Comparison of ENCODE assay signal across 16 mouse cellular contexts in the genomic region with DNA sequence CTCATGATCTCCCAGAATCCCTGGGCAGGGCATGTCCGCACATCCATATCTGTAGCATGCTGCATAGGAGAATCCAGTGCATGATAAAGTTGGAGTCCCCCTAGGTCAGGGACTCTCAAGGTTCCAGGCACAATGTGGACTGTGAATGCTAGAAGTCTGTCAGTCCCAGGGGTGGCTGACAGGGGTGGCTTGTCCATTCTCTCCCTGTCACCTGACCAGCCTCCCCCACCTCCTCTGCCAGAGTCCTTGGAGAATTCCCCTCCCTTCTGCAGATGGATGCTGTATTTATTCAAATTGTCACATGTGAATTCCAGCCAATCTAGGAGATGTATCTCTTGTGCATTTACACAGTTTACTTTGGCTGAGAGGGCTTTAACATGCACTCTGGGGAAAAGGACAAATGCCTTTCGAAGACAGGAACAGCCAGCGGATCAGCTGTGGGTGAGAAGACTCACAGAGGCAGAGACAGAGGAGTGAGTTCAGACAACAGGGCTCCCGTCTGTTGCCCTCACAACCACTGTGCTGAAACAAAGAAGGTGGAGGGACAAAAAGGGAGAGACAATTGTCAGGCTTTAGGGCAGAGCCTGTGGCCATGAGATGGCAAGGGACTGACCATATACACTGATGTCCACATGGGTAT.
DNase-seq lines count a peak whose midpoint lies in the region; ATAC-seq and TF ChIP-seq lines count a peak whose summit lies in the region.
"Had no signal": no experiment of that assay in that cellular context is flagged by ENCODE, and none has a peak within 500 bp of the region (broad histone marks: within the 10 kb centered on the region; RNA-seq: fewer than 3 reads in every experiment).

No protein-coding gene starts in this region.

- no peak for TF ChIP-seq EP300 in heart, adult 2 months (IDR thresholded peaks at IDR 0.05; ENCODE audit: insufficient read depth, low read depth, low read length)

- peak; percentile 22; the same call in 1 of the 2 replicates for ATAC-seq in midbrain, embryonic 11.5 days (ENCODE audit: low FRiP score)
- no peak for ATAC-seq in midbrain, embryonic 14.5 days (ENCODE audit: low FRiP score, low TSS enrichment)
- ATAC-seq in hindbrain, embryonic 14.5 days (ENCODE audit: low FRiP score): peak; percentile 31; the same call in 1 of the 2 replicates
- no peak for ATAC-seq in stomach, embryonic 14.5 days (ENCODE audit: insufficient number of reproducible peaks, insufficient read depth, low FRiP score, low read depth)

- H3K9me3 ChIP-seq in midbrain, embryonic 11.5 days (ENCODE audit: control insufficient read depth, low read length): no peaks in the 10 kb centered on the region
- no peaks in the 10 kb centered on the region for H3K9me3 ChIP-seq in midbrain, embryonic 14.5 days (ENCODE audit: control insufficient read depth, low read length)
- H3K9me3 ChIP-seq in hindbrain, embryonic 14.5 days (ENCODE audit: control insufficient read depth, low read length): no peaks in the 10 kb centered on the region
- no peaks in the 10 kb centered on the region for H3K9me3 ChIP-seq in stomach, embryonic 14.5 days (ENCODE audit: control insufficient read depth, low read depth, low read length)
- H3K9me3 ChIP-seq: embryonic facial prominence, embryonic 12.5 days; limb, embryonic 10.5 days had no signal

- H3K36me3 ChIP-seq in heart, adult 2 months (ENCODE audit: control insufficient read depth, insufficient read depth, low read length): no peaks in the 10 kb centered on the region
- no peaks in the 10 kb centered on the region for H3K36me3 ChIP-seq in midbrain, embryonic 11.5 days (ENCODE audit: control insufficient read depth, insufficient read depth, low read length)
- H3K36me3 ChIP-seq in midbrain, embryonic 14.5 days (ENCODE audit: control insufficient read depth, insufficient read depth, low read length): no peaks in the 10 kb centered on the region
- no peaks in the 10 kb centered on the region for H3K36me3 ChIP-seq in hindbrain, embryonic 14.5 days (replicated peaks; ENCODE audit: control insufficient read depth, insufficient read depth)
- no peaks in the 10 kb centered on the region for H3K36me3 ChIP-seq in stomach, embryonic 14.5 days (ENCODE audit: control insufficient read depth, insufficient read depth, low read length)
- H3K36me3 ChIP-seq: embryonic facial prominence, embryonic 12.5 days; limb, embryonic 10.5 days had no signal

- WGBS in heart, adult 2 months: 59% methylated on average over 4 of the region's 4 CpGs
- WGBS in midbrain, embryonic 11.5 days: 62% methylated on average over 4 of the region's 4 CpGs
- WGBS in midbrain, embryonic 14.5 days: 49% methylated on average over 4 of the region's 4 CpGs
- 45% methylated on average over 4 of the region's 4 CpGs for WGBS in hindbrain, embryonic 14.5 days
- 34% methylated on average over 4 of the region's 4 CpGs for WGBS in stomach, embryonic 14.5 days

- intact Hi-C loops in heart, adult 2 months (cut with DNase I): no loop called here

- no peak overlapping the region for H3K27ac ChIP-seq in heart, adult 2 months
- H3K27ac ChIP-seq in midbrain, embryonic 11.5 days (ENCODE audit: low read depth, low read length): no peak overlapping the region
- no peak overlapping the region for H3K27ac ChIP-seq in midbrain, embryonic 14.5 days (replicated peaks; ENCODE audit: low read depth, low read length)
- no peak overlapping the region for H3K27ac ChIP-seq in hindbrain, embryonic 14.5 days
- peak overlapping the region; percentile 67; the same call in 1 of the 2 replicates for H3K27ac ChIP-seq in stomach, embryonic 14.5 days (ENCODE audit: low read length)
- H3K27ac ChIP-seq: embryonic facial prominence, embryonic 12.5 days; limb, embryonic 10.5 days had no signal

- no peak overlapping the region for H3K9ac ChIP-seq in heart, adult 2 months (ENCODE audit: low read depth, low read length)
- no peak overlapping the region for H3K9ac ChIP-seq in midbrain, embryonic 11.5 days (ENCODE audit: low read length)
- no peak overlapping the region for H3K9ac ChIP-seq in midbrain, embryonic 14.5 days (replicated peaks; ENCODE audit: low read length)
- no peak overlapping the region for H3K9ac ChIP-seq in hindbrain, embryonic 14.5 days
- H3K9ac ChIP-seq in stomach, embryonic 14.5 days (replicated peaks; ENCODE audit: low read depth, low read length): no peak overlapping the region
- H3K9ac ChIP-seq: embryonic facial prominence, embryonic 12.5 days had no signal

- no peaks in the 10 kb centered on the region for H3K4me1 ChIP-seq in heart, adult 2 months (ENCODE audit: control insufficient read depth, insufficient read depth, low read length)
- H3K4me1 ChIP-seq in midbrain, embryonic 11.5 days (ENCODE audit: control insufficient read depth, insufficient read depth, low read length): no peaks in the 10 kb centered on the region
- H3K4me1 ChIP-seq in midbrain, embryonic 14.5 days (ENCODE audit: control insufficient read depth, insufficient read depth, low read length): 0 out of 2 replicates have a peak, but pooled peaks cover 4% of the 10 kb centered on the region
- H3K4me1 ChIP-seq in hindbrain, embryonic 14.5 days (replicated peaks; ENCODE audit: control insufficient read depth, insufficient read depth, low read length): no peaks in the 10 kb centered on the region
- H3K4me1 ChIP-seq in stomach, embryonic 14.5 days (ENCODE audit: control insufficient read depth, insufficient read depth, low read length): peaks cover 9% of the 10 kb centered on the region; the same call in 1 of the 2 replicates
- H3K4me1 ChIP-seq: limb, embryonic 10.5 days had no signal

- TF ChIP-seq POLR2A in heart, adult 2 months (IDR thresholded peaks at IDR 0.05; ENCODE audit: insufficient read depth, low read depth, low read length): no peak

- no peaks in the 10 kb centered on the region for H3K79me2 ChIP-seq in heart, adult 2 months (replicated peaks; ENCODE audit: control insufficient read depth, insufficient read depth, low read length)

- DNase-seq in heart, adult 11 months: peak; percentile 85
- no peak for DNase-seq in heart, adult 2 months
- no peak for DNase-seq in midbrain, embryonic 11.5 days (ENCODE audit: low spot score, missing footprints)
- DNase-seq in midbrain, embryonic 14.5 days: no peak
- DNase-seq in hindbrain, embryonic 14.5 days (ENCODE audit: low spot score): no peak
- DNase-seq in left cerebral cortex, adult 8-10 months (ENCODE audit: low spot score in 2 of 2): no peak
- no peak for DNase-seq in lung, postnatal 4 days
- DNase-seq: adrenal gland, postnatal 10 days; cerebellum, adult 2 months; gastrocnemius, postnatal 14 days; lung, adult 2 months; thymus, postnatal 25 days had no signal

- H3K4me3 ChIP-seq in heart, adult 2 months: no peak overlapping the region
- no peak overlapping the region for H3K4me3 ChIP-seq in midbrain, embryonic 11.5 days (ENCODE audit: low read depth, low read length)
- no peak overlapping the region for H3K4me3 ChIP-seq in midbrain, embryonic 14.5 days (replicated peaks; ENCODE audit: low read depth, low read length)
- H3K4me3 ChIP-seq in hindbrain, embryonic 14.5 days (replicated peaks; ENCODE audit: low read length): no peak overlapping the region
- H3K4me3 ChIP-seq in stomach, embryonic 14.5 days (ENCODE audit: low read depth, low read length): no peak overlapping the region
- H3K4me3 ChIP-seq: embryonic facial prominence, embryonic 12.5 days; limb, embryonic 10.5 days had no signal

- H3K27me3 ChIP-seq in heart, adult 2 months (ENCODE audit: control insufficient read depth, insufficient read depth, low read length): no peaks in the 10 kb centered on the region
- no peaks in the 10 kb centered on the region for H3K27me3 ChIP-seq in midbrain, embryonic 11.5 days (ENCODE audit: control insufficient read depth, insufficient read depth, low read length)
- H3K27me3 ChIP-seq in midbrain, embryonic 14.5 days (ENCODE audit: control insufficient read depth, insufficient read depth, low read length): no peaks in the 10 kb centered on the region
- no peaks in the 10 kb centered on the region for H3K27me3 ChIP-seq in hindbrain, embryonic 14.5 days (ENCODE audit: control insufficient read depth, insufficient read depth, low read length)
- no peaks in the 10 kb centered on the region for H3K27me3 ChIP-seq in stomach, embryonic 14.5 days (ENCODE audit: control insufficient read depth, insufficient read depth, low read length)
- H3K27me3 ChIP-seq: embryonic facial prominence, embryonic 12.5 days had no signal

- no peak overlapping the region for H3K4me2 ChIP-seq in midbrain, embryonic 11.5 days
- H3K4me2 ChIP-seq in midbrain, embryonic 14.5 days (ENCODE audit: low read length): no peak overlapping the region
- no peak overlapping the region for H3K4me2 ChIP-seq in hindbrain, embryonic 14.5 days (replicated peaks)
- no peak overlapping the region for H3K4me2 ChIP-seq in stomach, embryonic 14.5 days (replicated peaks; ENCODE audit: low read depth, low read length)
- H3K4me2 ChIP-seq: embryonic facial prominence, embryonic 12.5 days; liver, embryonic 11.5 days had no signal

- no peak for TF ChIP-seq CTCF in heart, adult 2 months (IDR thresholded peaks at IDR 0.05)

Comparison
In these comparisons a context has a peak if more than half of its experiments do, and no peak if none do; other contexts are left out.
1. ATAC-seq: peak in midbrain, embryonic 11.5 days (single experiment) and hindbrain, embryonic 14.5 days (single experiment); none in midbrain, embryonic 14.5 days (single experiment) and stomach, embryonic 14.5 days (single experiment).